In the genomic region with DNA sequence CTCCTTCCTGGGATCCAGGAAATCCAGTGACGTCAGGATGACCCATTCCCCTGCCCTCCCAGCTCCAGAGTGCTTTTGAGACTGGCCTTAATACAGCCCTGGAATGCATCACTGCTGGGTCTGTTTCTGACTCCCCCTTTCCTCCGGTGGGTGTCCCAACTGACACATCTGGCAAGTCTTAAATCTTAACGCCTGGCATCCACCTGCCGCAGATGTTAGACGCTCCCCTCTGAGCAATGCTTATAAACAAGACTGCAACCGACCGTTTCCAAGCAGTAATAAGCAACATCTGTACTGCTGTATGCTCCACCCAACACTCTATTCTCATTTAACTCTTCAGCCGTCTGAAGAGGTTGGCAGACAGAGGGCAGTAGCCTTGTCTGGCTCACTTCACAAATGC, we compare ENCODE assay signal across 20 mouse cellular contexts.
DNase-seq lines count a peak whose midpoint lies in the region; ATAC-seq and TF ChIP-seq lines count a peak whose summit lies in the region.
"Had no signal": no experiment of that assay in that cellular context is flagged by ENCODE, and none has a peak within 500 bp of the region (broad histone marks: within the 10 kb centered on the region; RNA-seq: fewer than 3 reads in every experiment).

No protein-coding gene starts in this region.

- H3K27ac ChIP-seq in intestine, postnatal 0 days (ENCODE audit: low read depth, low read length) = no peak overlapping the region
- no peak overlapping the region for H3K27ac ChIP-seq in intestine, embryonic 16.5 days (ENCODE audit: low read length)
- H3K27ac ChIP-seq in embryonic facial prominence, embryonic 14.5 days (replicated peaks; ENCODE audit: low read depth, low read length) = no peak overlapping the region
- no peak overlapping the region for H3K27ac ChIP-seq in limb, embryonic 12.5 days
- no peak overlapping the region for H3K27ac ChIP-seq in heart, embryonic 10.5 days
- H3K27ac ChIP-seq: gastrocnemius, adult 2 months; heart, adult 2 months; heart, embryonic 15.5 days; hindbrain, embryonic 10.5 days; limb, embryonic 15.5 days; liver, embryonic 15.5 days had no signal

- intact Hi-C loops in heart, postnatal 10 days (cut with DNase I) = no loop called here

- no peak for ATAC-seq in intestine, postnatal 0 days
- ATAC-seq in intestine, embryonic 16.5 days = no peak
- ATAC-seq in embryonic facial prominence, embryonic 14.5 days (ENCODE audit: low read depth) = peak; percentile 60; the same call in 1 of the 2 replicates
- peak; percentile 63 for ATAC-seq in limb, embryonic 12.5 days (ENCODE audit: insufficient number of reproducible peaks, insufficient read depth, low FRiP score, low TSS enrichment, low read depth)
- ATAC-seq: inflammation-experienced regulatory T-cells, adult 6 months had no signal

- H3K9me3 ChIP-seq in intestine, postnatal 0 days (ENCODE audit: control insufficient read depth) = no peaks in the 10 kb centered on the region
- no peaks in the 10 kb centered on the region for H3K9me3 ChIP-seq in intestine, embryonic 16.5 days (ENCODE audit: control insufficient read depth, low read length)
- no peaks in the 10 kb centered on the region for H3K9me3 ChIP-seq in embryonic facial prominence, embryonic 14.5 days (ENCODE audit: control insufficient read depth, low read length)
- peaks cover 6% of the 10 kb centered on the region; the same call in 1 of the 2 replicates for H3K9me3 ChIP-seq in limb, embryonic 12.5 days
- no peaks in the 10 kb centered on the region for H3K9me3 ChIP-seq in heart, embryonic 10.5 days
- H3K9me3 ChIP-seq: heart, embryonic 15.5 days; hindbrain, embryonic 10.5 days; limb, embryonic 15.5 days; liver, embryonic 15.5 days had no signal

- no peaks in the 10 kb centered on the region for H3K4me1 ChIP-seq in intestine, postnatal 0 days (replicated peaks; ENCODE audit: control insufficient read depth, insufficient read depth, low read length)
- no peaks in the 10 kb centered on the region for H3K4me1 ChIP-seq in intestine, embryonic 16.5 days (ENCODE audit: control insufficient read depth, insufficient read depth, low read length)
- peaks cover 23% of the 10 kb centered on the region for H3K4me1 ChIP-seq in embryonic facial prominence, embryonic 14.5 days (ENCODE audit: control insufficient read depth, insufficient read depth, low read length)
- H3K4me1 ChIP-seq in limb, embryonic 12.5 days (replicated peaks) = peaks cover 49% of the 10 kb centered on the region
- peaks cover 28% of the 10 kb centered on the region for H3K4me1 ChIP-seq in heart, embryonic 10.5 days
- H3K4me1 ChIP-seq: liver, embryonic 15.5 days had no signal

- H3K4me2 ChIP-seq in intestine, postnatal 0 days (replicated peaks; ENCODE audit: low read depth) = no peak overlapping the region
- H3K4me2 ChIP-seq in intestine, embryonic 16.5 days (ENCODE audit: low read depth, low read length) = no peak overlapping the region
- no peak overlapping the region for H3K4me2 ChIP-seq in embryonic facial prominence, embryonic 14.5 days (ENCODE audit: low read depth, low read length)
- H3K4me2 ChIP-seq in limb, embryonic 12.5 days = no peak overlapping the region
- H3K4me2 ChIP-seq: heart, embryonic 15.5 days; limb, embryonic 15.5 days; liver, embryonic 15.5 days had no signal

- H3K9ac ChIP-seq in intestine, postnatal 0 days (ENCODE audit: low read depth, low read length) = no peak overlapping the region
- no peak overlapping the region for H3K9ac ChIP-seq in intestine, embryonic 16.5 days (ENCODE audit: low read depth, low read length)
- no peak overlapping the region for H3K9ac ChIP-seq in embryonic facial prominence, embryonic 14.5 days (ENCODE audit: low read depth, low read length)
- no peak overlapping the region for H3K9ac ChIP-seq in limb, embryonic 12.5 days (replicated peaks)
- H3K9ac ChIP-seq: heart, embryonic 15.5 days; limb, embryonic 15.5 days; liver, embryonic 15.5 days had no signal

- no peaks in the 10 kb centered on the region for H3K27me3 ChIP-seq in intestine, postnatal 0 days (replicated peaks; ENCODE audit: control insufficient read depth, insufficient read depth, low read length)
- H3K27me3 ChIP-seq in intestine, embryonic 16.5 days (replicated peaks; ENCODE audit: control insufficient read depth, insufficient read depth, low read length) = no peaks in the 10 kb centered on the region
- peaks cover 11% of the 10 kb centered on the region for H3K27me3 ChIP-seq in embryonic facial prominence, embryonic 14.5 days (replicated peaks; ENCODE audit: control insufficient read depth, insufficient read depth, low read length)
- H3K27me3 ChIP-seq in limb, embryonic 12.5 days = peaks cover 62% of the 10 kb centered on the region
- peaks cover 75% of the 10 kb centered on the region for H3K27me3 ChIP-seq in heart, embryonic 10.5 days (ENCODE audit: insufficient read depth, poor library complexity, severe bottlenecking)

- TF ChIP-seq CTCF in intestine, postnatal 0 days (IDR thresholded peaks at IDR 0.05; ENCODE audit: low read depth) = peak; percentile 28; the same call in 1 of the 2 replicates

- peak; percentile 59 for DNase-seq in NIH3T3 (ENCODE audit: low read depth)
- peak; percentile 84 for DNase-seq in embryonic facial prominence, embryonic 14.5 days (ENCODE audit: low spot score)
- no peak for DNase-seq in right cerebral cortex, adult 18-20 months
- DNase-seq in heart, postnatal 10 days = no peak
- no peak for DNase-seq in heart, embryonic 10.5 days (ENCODE audit: low spot score)
- DNase-seq: cerebellum, adult 9-10 months; gastrocnemius, adult 2 months; heart, adult 2 months; kidney, adult 9 months; kidney, postnatal 25 days; retina, postnatal 1 day; thymus, postnatal 25 days had no signal

- no peak overlapping the region for H3K4me3 ChIP-seq in intestine, postnatal 0 days (ENCODE audit: low read depth, low read length)
- no peak overlapping the region for H3K4me3 ChIP-seq in intestine, embryonic 16.5 days (ENCODE audit: low read length)
- no peak overlapping the region for H3K4me3 ChIP-seq in embryonic facial prominence, embryonic 14.5 days (ENCODE audit: low read depth, low read length)
- no peak overlapping the region for H3K4me3 ChIP-seq in limb, embryonic 12.5 days (replicated peaks)
- H3K4me3 ChIP-seq in heart, embryonic 10.5 days = no peak overlapping the region
- H3K4me3 ChIP-seq: gastrocnemius, adult 2 months; heart, adult 2 months; heart, embryonic 15.5 days; hindbrain, embryonic 10.5 days; limb, embryonic 15.5 days; liver, embryonic 15.5 days had no signal

- H3K36me3 ChIP-seq in intestine, postnatal 0 days (ENCODE audit: control insufficient read depth, insufficient read depth) = no peaks in the 10 kb centered on the region
- H3K36me3 ChIP-seq in intestine, embryonic 16.5 days (ENCODE audit: control insufficient read depth, insufficient read depth, low read length) = no peaks in the 10 kb centered on the region
- H3K36me3 ChIP-seq in embryonic facial prominence, embryonic 14.5 days (ENCODE audit: control insufficient read depth, insufficient read depth, low read length) = no peaks in the 10 kb centered on the region
- no peaks in the 10 kb centered on the region for H3K36me3 ChIP-seq in limb, embryonic 12.5 days
- H3K36me3 ChIP-seq in heart, embryonic 10.5 days = no peaks in the 10 kb centered on the region
- H3K36me3 ChIP-seq: heart, embryonic 15.5 days; hindbrain, embryonic 10.5 days; limb, embryonic 15.5 days; liver, embryonic 15.5 days had no signal

- WGBS in intestine, postnatal 0 days = 44% methylated on average over 8 of the region's 8 CpGs
- 45% methylated on average over 8 of the region's 8 CpGs for WGBS in intestine, embryonic 16.5 days
- 27% methylated on average over 8 of the region's 8 CpGs for WGBS in embryonic facial prominence, embryonic 14.5 days
- WGBS in limb, embryonic 12.5 days = 8% methylated on average over 8 of the region's 8 CpGs
- 55% methylated on average over 8 of the region's 8 CpGs for WGBS in heart, embryonic 10.5 days

Comparison
In these comparisons a context has a peak if more than half of its experiments do, and no peak if none do; other contexts are left out.
1. ATAC-seq: peak in embryonic facial prominence, embryonic 14.5 days (single experiment) and limb, embryonic 12.5 days (single experiment); none in intestine, postnatal 0 days (single experiment) and intestine, embryonic 16.5 days (single experiment).
2. DNase-seq: peak in NIH3T3 (single experiment) and embryonic facial prominence, embryonic 14.5 days (single experiment); none in right cerebral cortex, adult 18-20 months (single experiment), heart, postnatal 10 days (0 of 2) and heart, embryonic 10.5 days (single experiment).